Mouse (Mus musculus) G1E (cell line): Measurements from ENCODE around the gene Arl1. TPM values are rescaled to one million over a fixed set of nuclear protein-coding genes. Genes with fewer than 3 reads are reported as not detected.
A peak's percentile ranks its signal among the peaks of the same experiment; 100 is the strongest.

Experiments
- ATAC-seq: 2 replicates; pipeline ENCODE4 v1.8.0; 2016; ENCODE audit warnings: mild to moderate bottlenecking; ENCODE audit not compliant: insufficient number of reproducible peaks, poor library complexity, low FRiP score, severe bottlenecking; ENCODE audit errors: extremely low read depth
- DNase-seq: peaks from one replicate; pipeline ENCODE4 v3.0.0; 2012; ENCODE audit warnings: low spot score
- H3K27me3 ChIP-seq: 2 replicates; pipeline ENCODE4 v1.6.1; 2012; ENCODE audit warnings: mild to moderate bottlenecking, low read length, inconsistent platforms; ENCODE audit not compliant: insufficient read depth
- H3K36me3 ChIP-seq: replicated peaks from 2 replicates; pipeline ENCODE3; 2012; ENCODE audit warnings: mild to moderate bottlenecking, inconsistent platforms
- H3K4me1 ChIP-seq: 2 replicates; pipeline ENCODE4 v1.6.1; 2012; ENCODE audit warnings: low read depth, low read length, inconsistent platforms, mixed read lengths; ENCODE audit not compliant: insufficient read depth
- H3K4me3 ChIP-seq: 2 replicates; pipeline ENCODE4 v1.5.1; 2012; ENCODE audit warnings: low read depth, mild to moderate bottlenecking, inconsistent platforms, low read length, moderate library complexity, mixed read lengths
- H3K9me3 ChIP-seq: replicated peaks from 2 replicates; pipeline ENCODE4 v1.6.1; 2012; ENCODE audit warnings: inconsistent platforms
- CTCF ChIP-seq: IDR thresholded peaks from 2 replicates; pipeline ENCODE4 v1.5.1; 2012; ENCODE audit warnings: low read depth, low read length, inconsistent platforms, mixed read lengths
- GATA1 ChIP-seq: IDR thresholded peaks from 2 replicates; pipeline ENCODE4 v1.6.1; 2012; ENCODE audit warnings: borderline replicate concordance, low read length, inconsistent platforms, mixed read lengths
- GATA2 ChIP-seq: IDR thresholded peaks from 2 replicates; pipeline ENCODE4 v1.6.1; 2012; ENCODE audit warnings: low read depth, low read length, inconsistent platforms, borderline replicate concordance
- POLR2AphosphoS5 ChIP-seq: IDR thresholded peaks from 2 replicates; pipeline ENCODE4 v1.6.1; 2012; ENCODE audit warnings: low read depth, low read length, inconsistent platforms; ENCODE audit not compliant: insufficient replicate concordance
- TAL1 ChIP-seq: conservative IDR thresholded peaks from 2 replicates; pipeline ENCODE4 v1.6.1; 2012; ENCODE audit warnings: low read depth, low read length, inconsistent platforms, mixed read lengths
- polyA plus RNA-seq: library from polyadenylated mRNA; stranded (reverse); fragments of >175 nt; gene quantifications from 2 replicates; pipeline ENCODE4 v1.2.3, GENCODE M21; 2012
- total RNA-seq, 2 experiments: library from RNA; stranded (forward) in 1 of 2; stranded (reverse) in 1 of 2; fragments of 200-1000 nt in 1 of 2; fragments of >200 nt in 1 of 2; fragmentation: Nextera tagmentation in 1 of 2; gene quantifications; 2 replicates each; pipeline ENCODE4 v1.2.3; 2014 to 2017

Gene Arl1
- total and polyA plus RNA-seq, 3 experiments: 30.2 to 89.3 (median 76.5) TPM

- Histone ChIP-seq H3K27me3 (peaks cover 8% of the 10 kb centered on the region), H3K9me3 (no peaks in the 10 kb centered on the region), H3K4me1 (peaks cover 25% of the 10 kb centered on the region), H3K4me3 (no peak overlapping the region), H3K36me3 (no peaks in the 10 kb centered on the region)
- TF ChIP-seq POLR2AphosphoS5 (no peak), CTCF (no peak), GATA2 (no peak), TAL1 (no peak), GATA1 (no peak)
- ATAC-seq (peak; percentile 17; the same call in 1 of the 2 replicates), DNase-seq (no peak)
Observed at GRCm38 (mm10) chr10:88712359-88712758, 18.3 kb upstream of the Arl1 start.

GRCm38 (mm10) chr10:88714744-88715143, 15.9 kb upstream of the Arl1 start:
- Histone ChIP-seq H3K36me3 (no peaks in the 10 kb centered on the region), H3K4me1 (peaks cover 10% of the 10 kb centered on the region), H3K9me3 (no peaks in the 10 kb centered on the region), H3K4me3 (no peak overlapping the region), H3K27me3 (peaks cover 11% of the 10 kb centered on the region)
- DNase-seq: no peak
- no peak for ATAC-seq
- TF ChIP-seq GATA2 (no peak), GATA1 (no peak), TAL1 (no peak), POLR2AphosphoS5 (no peak), CTCF (no peak)

DNA sequence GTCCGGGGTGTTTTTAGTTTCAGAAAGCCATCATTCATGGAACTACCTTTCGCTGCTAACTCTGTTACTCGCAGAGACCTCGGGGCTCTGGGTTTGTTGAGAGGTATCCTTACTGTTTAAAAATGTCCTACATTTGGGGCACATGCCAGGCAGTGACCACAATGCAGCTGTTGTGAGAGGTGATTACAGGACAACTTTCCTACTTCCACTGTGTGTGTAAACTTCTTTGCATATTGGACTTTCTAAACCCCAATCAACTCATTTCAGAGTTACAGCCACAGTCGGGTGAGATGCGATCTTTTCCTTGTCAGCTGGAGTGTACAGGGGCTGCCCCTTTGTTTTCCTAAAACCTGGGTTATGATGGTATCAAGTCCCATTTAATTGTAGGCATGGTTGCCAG, 15.0 kb upstream of the Arl1 start:
- DNase-seq (no peak), ATAC-seq (no peak)
- H3K4me1 ChIP-seq: peaks cover 10% of the 10 kb centered on the region
- peaks cover 14% of the 10 kb centered on the region for H3K27me3 ChIP-seq
- no peak overlapping the region for H3K4me3 ChIP-seq
- H3K9me3 ChIP-seq: no peaks in the 10 kb centered on the region
- no peaks in the 10 kb centered on the region for H3K36me3 ChIP-seq
- TF ChIP-seq GATA1: no peak
- TF ChIP-seq CTCF: no peak
- TF ChIP-seq GATA2: no peak
- no peak for TF ChIP-seq TAL1
- TF ChIP-seq POLR2AphosphoS5: no peak

DNA sequence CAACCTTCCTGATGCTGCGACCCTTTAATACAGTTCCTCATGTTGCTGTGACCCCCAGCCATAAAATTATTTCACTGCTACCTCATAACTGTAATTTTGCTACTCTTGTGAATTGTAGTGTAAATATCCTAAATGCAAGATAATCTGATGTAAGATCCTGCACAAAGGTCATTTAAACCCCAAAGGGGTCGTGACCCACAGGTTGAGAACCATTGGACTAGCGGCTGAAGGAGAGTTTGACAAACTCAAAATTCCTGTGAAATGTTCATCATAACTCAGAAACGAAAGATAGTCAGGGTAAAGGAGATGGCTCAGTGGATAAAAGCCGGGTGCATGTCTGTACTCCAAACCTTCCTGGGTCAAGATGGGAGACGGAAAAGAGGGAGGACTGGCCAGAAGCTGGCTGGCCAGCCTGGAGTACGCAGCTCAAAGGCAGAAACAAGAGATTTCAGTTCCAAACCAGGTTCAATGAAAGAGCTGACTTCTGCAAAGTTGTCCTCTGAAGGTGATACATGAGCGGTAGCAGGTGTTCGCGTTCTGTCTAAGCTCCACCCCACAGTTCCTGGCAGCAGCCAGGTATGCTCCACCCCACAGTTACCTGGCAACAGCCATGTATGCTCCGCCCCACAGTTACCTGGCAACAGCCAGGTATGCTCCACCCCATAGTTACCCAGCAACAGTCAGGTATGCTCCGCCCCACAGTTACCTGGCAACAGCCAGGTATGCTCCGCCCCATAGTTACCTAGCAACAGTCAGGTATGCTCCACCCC, 13.5 kb upstream of the Arl1 start:
- DNase-seq (no peak), ATAC-seq (no peak)
- H3K9me3 ChIP-seq: no peaks in the 10 kb centered on the region
- H3K4me1 ChIP-seq: peaks cover 7% of the 10 kb centered on the region
- H3K36me3 ChIP-seq: no peaks in the 10 kb centered on the region
- no peak overlapping the region for H3K4me3 ChIP-seq
- H3K27me3 ChIP-seq: peaks cover 18% of the 10 kb centered on the region
- TF ChIP-seq TAL1 (no peak), CTCF (no peak), GATA1 (no peak), GATA2 (no peak), POLR2AphosphoS5 (no peak)

DNA sequence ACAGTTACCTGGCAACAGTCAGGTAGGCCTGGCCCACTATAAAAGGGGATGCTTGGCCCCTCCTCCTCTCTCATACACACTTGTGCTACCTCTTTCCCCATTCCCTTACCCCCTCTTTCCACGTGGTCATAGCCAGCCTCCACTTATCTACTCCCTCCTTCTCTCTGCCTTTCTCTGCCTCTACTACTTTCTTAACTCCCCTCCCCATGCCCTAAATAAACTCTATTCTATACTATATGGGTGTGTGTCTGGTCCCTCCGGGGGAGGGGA, 13.0 kb upstream of the Arl1 start:
- Histone ChIP-seq H3K4me3 (no peak overlapping the region), H3K9me3 (no peaks in the 10 kb centered on the region), H3K36me3 (no peaks in the 10 kb centered on the region), H3K27me3 (peaks cover 23% of the 10 kb centered on the region), H3K4me1 (peaks cover 3% of the 10 kb centered on the region)
- DNase-seq (no peak), ATAC-seq (no peak)
- no peak for TF ChIP-seq GATA1
- no peak for TF ChIP-seq CTCF
- TF ChIP-seq TAL1: no peak
- TF ChIP-seq GATA2: no peak
- TF ChIP-seq POLR2AphosphoS5: no peak

GRCm38 (mm10) chr10:88719618-88720017, 11.0 kb upstream of the Arl1 start:
- ATAC-seq: no peak

More at GRCm38 (mm10) chr10:88719618-88720017, 11.0 kb upstream of the Arl1 start:
- H3K9me3 ChIP-seq: no peaks in the 10 kb centered on the region
- no peak overlapping the region for H3K4me3 ChIP-seq
- TF ChIP-seq TAL1 (no peak), POLR2AphosphoS5 (no peak), GATA2 (no peak), CTCF (no peak), GATA1 (no peak)
- H3K27me3 ChIP-seq: peaks cover 26% of the 10 kb centered on the region
- no peaks in the 10 kb centered on the region for H3K36me3 ChIP-seq
- DNase-seq: no peak
- H3K4me1 ChIP-seq: no peaks in the 10 kb centered on the region
